Mouse (Mus musculus): ENCODE measurements around the gene Cd33.
A peak's percentile ranks its signal among the peaks of the same experiment; 100 is the strongest.

Gene Cd33

DNA sequence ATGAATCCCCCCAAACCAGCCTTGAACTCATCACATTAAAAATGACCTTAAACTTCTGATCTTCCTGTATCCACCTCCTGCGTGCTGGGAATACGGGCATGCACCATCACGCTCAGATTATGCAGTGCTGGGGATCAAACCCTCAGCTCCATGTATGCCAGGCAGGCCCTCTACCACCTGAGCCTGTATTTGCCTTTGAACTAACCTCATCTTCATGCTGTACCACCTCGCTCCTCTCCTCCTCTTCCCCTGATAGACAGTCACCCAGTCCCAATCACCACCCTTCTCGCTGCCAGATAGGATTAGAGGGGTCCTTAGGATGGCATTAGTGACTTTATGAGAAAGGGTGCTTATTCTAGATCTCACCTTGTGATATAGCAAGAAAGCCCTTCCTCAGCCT lies 29.2 kb downstream of the Cd33 start:
- no peak for DNase-seq (ENCODE audit: low spot score)

DNA sequence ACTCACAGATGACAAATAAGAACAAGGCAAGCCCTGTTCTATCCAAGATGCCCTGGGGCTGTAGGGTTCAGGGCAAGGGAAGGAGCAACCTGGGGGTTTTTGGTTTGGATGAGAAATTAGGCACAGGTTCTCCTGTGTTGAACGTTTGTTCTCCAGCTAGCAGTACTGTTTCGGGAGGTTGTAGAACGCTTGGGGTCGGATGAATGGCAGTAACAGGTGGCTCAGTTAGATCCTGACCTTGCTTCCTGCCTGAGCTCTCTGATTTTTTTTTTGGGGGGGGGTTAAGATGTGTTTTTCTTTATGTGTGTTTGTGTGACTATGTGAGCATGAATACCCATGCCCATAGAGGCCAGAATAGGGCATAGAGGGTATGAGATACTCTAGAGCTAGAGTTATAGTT lies 31.7 kb downstream of the Cd33 start:
- no peak for DNase-seq (ENCODE audit: low spot score)

- no peak for DNase-seq (ENCODE audit: low spot score)
Measured at GRCm38 (mm10) chr7:43511707-43512478, 32.3 kb downstream of the Cd33 start.

DNA sequence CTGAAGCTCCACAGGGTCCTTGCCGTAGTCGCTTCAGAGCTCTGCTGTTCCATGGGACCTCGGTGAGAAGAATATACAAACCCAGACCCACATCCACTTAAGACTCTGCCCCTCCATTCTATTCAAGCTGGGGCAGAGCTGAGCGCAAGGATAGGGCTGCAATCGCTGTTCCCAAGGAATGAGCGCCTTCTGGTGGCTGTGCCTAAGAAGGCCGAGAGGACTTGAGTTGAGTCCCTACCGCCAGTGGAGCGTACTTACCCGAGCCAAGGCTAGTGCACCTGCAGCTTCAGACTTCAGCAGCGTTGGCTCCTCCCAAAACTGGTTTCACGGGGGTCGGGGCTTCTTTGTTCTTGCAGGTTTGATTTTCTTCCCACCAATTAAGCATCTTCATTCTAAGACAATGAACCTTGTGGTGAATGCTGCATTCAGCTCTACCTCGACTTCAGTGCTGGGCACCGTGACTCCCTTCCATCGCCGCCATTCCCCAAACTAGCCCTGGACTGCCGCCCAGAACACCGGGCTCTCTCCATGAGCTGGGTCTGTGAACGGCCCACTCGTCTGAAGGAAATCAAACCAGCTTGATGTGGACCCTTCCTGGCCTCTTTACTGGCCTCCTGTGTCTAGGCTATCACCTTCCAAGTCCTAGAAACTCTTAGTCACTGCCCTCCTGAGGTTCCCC lies 48.7 kb downstream of the Cd33 start:
- no peak for DNase-seq (ENCODE audit: low spot score)

DNA sequence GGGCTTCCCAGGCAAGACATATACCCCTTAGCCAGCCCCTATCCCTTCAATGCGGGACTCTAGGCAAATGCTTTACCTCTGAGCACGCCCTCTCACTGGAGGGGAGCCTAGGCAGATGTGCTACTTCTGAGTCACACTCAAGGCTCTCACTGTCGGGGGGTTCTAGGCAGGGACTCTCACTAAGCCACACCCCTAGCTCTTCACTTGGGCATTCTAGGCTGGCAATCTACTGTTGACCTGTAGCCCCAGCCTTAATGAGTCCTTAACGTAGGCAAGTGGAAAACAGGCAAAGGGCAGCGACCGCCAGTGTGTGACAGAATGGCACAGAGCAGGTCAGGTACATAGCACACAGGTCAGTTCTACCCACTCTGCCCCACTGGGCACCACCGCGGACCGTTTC lies 53.4 kb downstream of the Cd33 start:
- DNase-seq (ENCODE audit: low spot score), result no peak

DNA sequence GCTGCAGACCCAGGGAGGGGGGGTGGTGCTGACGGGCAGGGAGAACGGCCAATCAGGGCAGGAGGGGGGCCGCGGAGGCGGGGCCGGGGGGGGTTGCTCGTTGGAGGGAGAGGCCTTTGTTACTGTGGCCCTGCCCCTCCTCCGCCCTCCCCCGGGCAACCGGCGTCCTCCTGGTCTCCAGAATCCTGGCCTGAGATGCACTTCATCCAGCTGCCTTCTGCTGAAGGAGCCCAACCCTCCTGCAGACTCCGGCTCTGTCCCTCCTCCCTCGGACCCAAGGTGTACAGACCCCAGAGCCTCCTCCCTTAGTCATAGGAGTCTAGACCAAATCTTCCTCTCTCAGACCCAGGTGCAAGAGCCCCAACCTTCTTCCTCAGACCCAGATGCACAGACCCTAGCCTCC lies 54.0 kb downstream of the Cd33 start:
- peak; percentile 74 for DNase-seq (ENCODE audit: low spot score)

GRCm38 (mm10) chr7:43489631-43490125 lies 54.5 kb downstream of the Cd33 start, which contains the start of gene Iglon5:
Iglon5 (minus strand) TSS chr7:43490075.
- DNase-seq (ENCODE audit: low spot score), result no peak

- no peak for DNase-seq (ENCODE audit: low spot score)
Measured at GRCm38 (mm10) chr7:43488646-43489045, 55.6 kb downstream of the Cd33 start.

- peak; percentile 57 for DNase-seq (ENCODE audit: low spot score)
Measured at GRCm38 (mm10) chr7:43483236-43483635, 61.0 kb downstream of the Cd33 start.

DNA sequence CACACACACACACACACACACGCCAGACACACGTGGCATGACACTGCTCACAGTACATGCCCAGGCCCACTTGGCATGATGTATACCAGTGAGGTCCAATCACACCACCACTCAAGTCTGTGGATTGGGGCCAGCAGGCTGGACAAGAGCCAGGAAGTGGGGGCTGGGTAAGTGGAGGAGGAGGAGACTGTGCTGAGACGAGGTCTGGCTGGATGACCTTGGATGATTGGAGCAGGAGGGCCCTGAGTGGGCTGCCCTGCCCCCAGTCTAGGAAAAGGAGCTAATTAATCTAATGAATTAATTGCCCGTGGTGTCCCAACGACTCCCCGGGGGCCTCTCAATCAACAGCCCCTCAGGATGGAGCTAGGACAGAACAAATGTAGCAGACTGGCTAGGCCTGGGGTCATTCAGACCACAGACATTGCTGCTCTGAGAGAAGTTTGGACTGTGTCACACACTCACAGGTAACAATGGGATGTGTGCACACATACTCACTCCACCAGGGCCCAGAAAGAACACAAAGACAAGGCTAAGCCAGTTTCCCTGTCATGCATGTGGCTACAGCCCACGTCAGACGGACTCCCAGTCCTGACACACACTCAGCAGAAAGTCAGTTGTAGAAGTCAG lies 62.0 kb downstream of the Cd33 start:
- peak; percentile 50 for DNase-seq (ENCODE audit: low spot score)

- no peak for DNase-seq (ENCODE audit: low spot score)
Measured at GRCm38 (mm10) chr7:43481191-43481590, 63.0 kb downstream of the Cd33 start.

- DNase-seq (ENCODE audit: low spot score), result no peak
Measured at GRCm38 (mm10) chr7:43476376-43476775, 67.9 kb downstream of the Cd33 start.

GRCm38 (mm10) chr7:43475706-43476105 lies 68.5 kb downstream of the Cd33 start:
- DNase-seq (ENCODE audit: low spot score), result no peak

All from testis, postnatal 10 days (tissue).